Mouse (Mus musculus) E14TG2a.4 (cell line): Measurements from ENCODE around the gene Fam213a.

Source experiments
- CTCF ChIP-seq: conservative IDR thresholded peaks from 2 replicates; pipeline ENCODE4 v1.5.1; 2014; ENCODE audit warnings: low read length
- NANOG ChIP-seq: IDR thresholded peaks from 2 replicates; pipeline ENCODE4 v1.6.1; 2014; ENCODE audit warnings: borderline replicate concordance, low read length, mixed read lengths

- TF ChIP-seq CTCF: no peak
- TF ChIP-seq NANOG: no peak
Measured at GRCm38 (mm10) chr14:41047402-41047801, 33.8 kb upstream of the Fam213a start.
